Mouse (Mus musculus): ENCODE measurements at regions not wholly inside any gene's neighbourhood (a gene's known extent, or its start where the extent isn't known, plus 50 kb on each side); places are given as distances from the start of the nearest gene placed in this dataset.

GRCm38 (mm10) chr8:6188422-6188821 lies 1083.3 kb upstream of the Slc10a2 start:
- no peak for TF ChIP-seq SRF (IDR thresholded peaks at IDR 0.05; ENCODE audit: control insufficient read depth, insufficient read length, low read depth)
- no peak for TF ChIP-seq POLR2A (IDR thresholded peaks at IDR 0.05; ENCODE audit: insufficient read length, low read depth)
- no peak for TF ChIP-seq E2F4 (IDR thresholded peaks at IDR 0.05; ENCODE audit: insufficient read depth)

Measured in myocyte (in vitro differentiated cells).